Mouse (Mus musculus) embryonic fibroblast, embryonic 13.5 days (primary cell): ENCODE results near the gene Arhgef11.

Experiments used
- CTCF ChIP-seq: IDR thresholded peaks from 2 replicates; pipeline ENCODE4 v1.5.1; 2011; ENCODE audit warnings: mild to moderate bottlenecking, control low read depth, low read length, moderate library complexity, borderline replicate concordance; ENCODE audit not compliant: insufficient read depth
- POLR2A ChIP-seq: IDR thresholded peaks from 2 replicates; pipeline ENCODE4 v1.6.1; 2011; ENCODE audit warnings: low read depth, mild to moderate bottlenecking, control low read depth, low read length, moderate library complexity

GRCm38 (mm10) chr3:87620218-87620891 lies 3.0 kb downstream of the Arhgef11 start:
- TF ChIP-seq CTCF: no peak
- TF ChIP-seq POLR2A: no peak
